Mouse (Mus musculus) limb, embryonic 15.5 days (tissue): ENCODE measurements at regions not wholly inside any gene's neighbourhood (a gene's known extent, or its start where the extent isn't known, plus 50 kb on each side); places are given as distances from the start of the nearest gene placed in this dataset.

Experiments used
- ATAC-seq: fragments of 200-750 bp; cut with Nextera tagmentation; 2 replicates; pipeline ENCODE4 v1.8.0; 2017; ENCODE audit warnings: low read depth, moderate TSS enrichment; ENCODE audit not compliant: insufficient number of reproducible peaks, low FRiP score, low TSS enrichment
- H3K27ac ChIP-seq: fragments of 300-500 bp; sonication (generic); 2 replicates; pipeline ENCODE4 v1.5.1; 2015; ENCODE audit warnings: moderate library complexity, mild to moderate bottlenecking, inconsistent platforms
- H3K27me3 ChIP-seq: fragments of 300-500 bp; sonication (generic); 2 replicates; pipeline ENCODE4 v1.6.1; 2015; ENCODE audit warnings: inconsistent platforms
- H3K36me3 ChIP-seq: fragments of 300-500 bp; sonication (generic); 2 replicates; pipeline ENCODE4 v1.6.1; 2015; ENCODE audit warnings: inconsistent platforms
- H3K4me1 ChIP-seq: fragments of 300-500 bp; sonication (generic); 2 replicates; pipeline ENCODE4 v1.6.1; 2015; ENCODE audit warnings: inconsistent platforms
- H3K4me2 ChIP-seq: fragments of 300-500 bp; sonication (generic); 2 replicates; pipeline ENCODE4 v1.6.1; 2015; ENCODE audit warnings: mild to moderate bottlenecking, inconsistent platforms
- H3K4me3 ChIP-seq: fragments of 300-500 bp; sonication (generic); 2 replicates; pipeline ENCODE4 v1.5.1; 2015; ENCODE audit warnings: mild to moderate bottlenecking, inconsistent platforms
- H3K9ac ChIP-seq: fragments of 300-500 bp; sonication (generic); 2 replicates; pipeline ENCODE4 v1.6.1; 2015; ENCODE audit warnings: inconsistent platforms
- H3K9me3 ChIP-seq: fragments of 300-500 bp; sonication (generic); 2 replicates; pipeline ENCODE4 v1.6.1; 2016; ENCODE audit warnings: inconsistent platforms
- WGBS: fragments of 180-500 bp; shearing (Covaris S2); methylation state at CpG from one replicate; pipeline ENCODE4 v1.1.7; 2015; 5-methylcytosine and 5-hydroxymethylcytosine counted together

- Histone ChIP-seq H3K4me3 (no peak overlapping the region), H3K27me3 (no peaks in the 10 kb centered on the region), H3K9ac (no peak overlapping the region), H3K4me2 (no peak overlapping the region), H3K27ac (no peak overlapping the region), H3K4me1 (peaks cover 5% of the 10 kb centered on the region; the same call in 1 of the 2 replicates), H3K36me3 (no peaks in the 10 kb centered on the region), H3K9me3 (no peaks in the 10 kb centered on the region)
- no peak for ATAC-seq
- 53% methylated on average over 7 of the region's 7 CpGs for WGBS
Observed at GRCm38 (mm10) chr1:88813200-88813599, 111.2 kb upstream of the Arl4c start.

- Histone ChIP-seq H3K27me3 (no peaks in the 10 kb centered on the region), H3K9me3 (no peaks in the 10 kb centered on the region), H3K4me1 (peaks cover 9% of the 10 kb centered on the region; the same call in 1 of the 2 replicates), H3K27ac (no peak overlapping the region), H3K4me3 (no peak overlapping the region), H3K36me3 (no peaks in the 10 kb centered on the region), H3K4me2 (no peak overlapping the region), H3K9ac (no peak overlapping the region)
- ATAC-seq = no peak
- 86% methylated on average over 9 of the region's 9 CpGs for WGBS
Observed at GRCm38 (mm10) chr1:88816376-88816945, 114.4 kb upstream of the Arl4c start.

- no peaks in the 10 kb centered on the region for H3K36me3 ChIP-seq
- H3K27me3 ChIP-seq = no peaks in the 10 kb centered on the region
- no peak for ATAC-seq
- H3K4me1 ChIP-seq = peaks cover 4% of the 10 kb centered on the region; the same call in 1 of the 2 replicates
- no peak overlapping the region for H3K4me3 ChIP-seq
- 64% methylated on average over 4 of the region's 4 CpGs for WGBS
- H3K4me2 ChIP-seq = no peak overlapping the region
- H3K9me3 ChIP-seq = no peaks in the 10 kb centered on the region
- H3K27ac ChIP-seq = no peak overlapping the region
- no peak overlapping the region for H3K9ac ChIP-seq
Observed at GRCm38 (mm10) chr1:88825215-88825614, 123.2 kb upstream of the Arl4c start.

GRCm38 (mm10) chr1:88838661-88839274 lies 136.7 kb upstream of the Arl4c start:
- 57% methylated on average over 11 of the region's 11 CpGs for WGBS
- Histone ChIP-seq H3K4me2 (no peak overlapping the region), H3K9ac (no peak overlapping the region), H3K36me3 (no peaks in the 10 kb centered on the region), H3K9me3 (no peaks in the 10 kb centered on the region), H3K4me1 (peaks cover 12% of the 10 kb centered on the region; the same call in 1 of the 2 replicates), H3K4me3 (no peak overlapping the region), H3K27ac (no peak overlapping the region), H3K27me3 (no peaks in the 10 kb centered on the region)
- no peak for ATAC-seq

GRCm38 (mm10) chr1:88839407-88839976 lies 137.5 kb upstream of the Arl4c start:
- Histone ChIP-seq H3K4me1 (peaks cover 12% of the 10 kb centered on the region; the same call in 1 of the 2 replicates), H3K4me2 (no peak overlapping the region), H3K36me3 (no peaks in the 10 kb centered on the region), H3K9me3 (no peaks in the 10 kb centered on the region), H3K27me3 (no peaks in the 10 kb centered on the region), H3K4me3 (no peak overlapping the region), H3K27ac (no peak overlapping the region), H3K9ac (no peak overlapping the region)
- no peak for ATAC-seq
- WGBS = 19% methylated on average over 3 of the region's 3 CpGs

GRCm38 (mm10) chr1:88839977-88840628 lies 138.1 kb upstream of the Arl4c start:
- H3K4me3 ChIP-seq = no peak overlapping the region
- H3K36me3 ChIP-seq = no peaks in the 10 kb centered on the region
- no peak for ATAC-seq
- H3K4me2 ChIP-seq = no peak overlapping the region
- no peaks in the 10 kb centered on the region for H3K27me3 ChIP-seq
- H3K9ac ChIP-seq = no peak overlapping the region
- 63% methylated on average over 9 of the region's 9 CpGs for WGBS
- H3K4me1 ChIP-seq = peaks cover 12% of the 10 kb centered on the region; the same call in 1 of the 2 replicates
- H3K9me3 ChIP-seq = no peaks in the 10 kb centered on the region
- H3K27ac ChIP-seq = peak overlapping the region; percentile 47; the same call in 1 of the 2 replicates

- 75% methylated on average over 8 of the region's 9 CpGs for WGBS
- H3K9me3 ChIP-seq = no peaks in the 10 kb centered on the region
- no peak overlapping the region for H3K27ac ChIP-seq
- H3K9ac ChIP-seq = no peak overlapping the region
- H3K4me2 ChIP-seq = no peak overlapping the region
- no peak overlapping the region for H3K4me3 ChIP-seq
- no peak for ATAC-seq
- H3K4me1 ChIP-seq = peaks cover 12% of the 10 kb centered on the region; the same call in 1 of the 2 replicates
- no peaks in the 10 kb centered on the region for H3K36me3 ChIP-seq
- H3K27me3 ChIP-seq = no peaks in the 10 kb centered on the region
Observed at GRCm38 (mm10) chr1:88840991-88841592, 139.1 kb upstream of the Arl4c start.

- Histone ChIP-seq H3K4me2 (0 out of 2 replicates have a peak overlapping the region, but pooled peaks have one; percentile 7), H3K4me3 (no peak overlapping the region), H3K36me3 (no peaks in the 10 kb centered on the region), H3K27me3 (no peaks in the 10 kb centered on the region), H3K27ac (no peak overlapping the region), H3K4me1 (peaks cover 6% of the 10 kb centered on the region), H3K9ac (no peak overlapping the region), H3K9me3 (no peaks in the 10 kb centered on the region)
- 27% methylated on average over 16 of the region's 16 CpGs for WGBS
- ATAC-seq = no peak
Observed at GRCm38 (mm10) chr1:88847333-88848091, 145.5 kb upstream of the Arl4c start.

- no peak overlapping the region for H3K9ac ChIP-seq
- H3K27ac ChIP-seq = no peak overlapping the region
- H3K27me3 ChIP-seq = no peaks in the 10 kb centered on the region
- H3K4me1 ChIP-seq = peaks cover 6% of the 10 kb centered on the region
- H3K4me2 ChIP-seq = no peak overlapping the region
- no peak overlapping the region for H3K4me3 ChIP-seq
- WGBS = 71% methylated on average over 8 of the region's 8 CpGs
- no peak for ATAC-seq
- no peaks in the 10 kb centered on the region for H3K36me3 ChIP-seq
- H3K9me3 ChIP-seq = no peaks in the 10 kb centered on the region
Observed at GRCm38 (mm10) chr1:88848246-88848645, 146.2 kb upstream of the Arl4c start.

- WGBS = 85% methylated on average over 5 of the region's 5 CpGs
- ATAC-seq = no peak
Observed at GRCm38 (mm10) chr1:88849421-88849820, 147.4 kb upstream of the Arl4c start.

GRCm38 (mm10) chr1:88851931-88852330 lies 149.9 kb upstream of the Arl4c start:
- no peak for ATAC-seq
- no peaks in the 10 kb centered on the region for H3K27me3 ChIP-seq
- peaks cover 6% of the 10 kb centered on the region for H3K4me1 ChIP-seq
- WGBS = 76% methylated on average over 5 of the region's 5 CpGs
- no peak overlapping the region for H3K27ac ChIP-seq
- H3K4me3 ChIP-seq = no peak overlapping the region
- H3K4me2 ChIP-seq = no peak overlapping the region
- no peaks in the 10 kb centered on the region for H3K36me3 ChIP-seq
- H3K9me3 ChIP-seq = no peaks in the 10 kb centered on the region
- no peak overlapping the region for H3K9ac ChIP-seq

More at GRCm38 (mm10) chr1:88849421-88849820, 147.4 kb upstream of the Arl4c start:
- H3K4me2 ChIP-seq = no peak overlapping the region
- H3K4me3 ChIP-seq = no peak overlapping the region
- H3K9ac ChIP-seq = no peak overlapping the region
- H3K4me1 ChIP-seq = peaks cover 6% of the 10 kb centered on the region
- no peaks in the 10 kb centered on the region for H3K27me3 ChIP-seq
- no peaks in the 10 kb centered on the region for H3K36me3 ChIP-seq
- H3K9me3 ChIP-seq = no peaks in the 10 kb centered on the region
- no peak overlapping the region for H3K27ac ChIP-seq
